Mouse (Mus musculus) embryonic fibroblast, embryonic 13.5 days (primary cell): Measurements from ENCODE around the gene Prickle2.

ENCODE experiments used
- CTCF ChIP-seq: IDR thresholded peaks from 2 replicates; pipeline ENCODE4 v1.5.1; 2011; ENCODE audit warnings: mild to moderate bottlenecking, control low read depth, low read length, moderate library complexity, borderline replicate concordance; ENCODE audit not compliant: insufficient read depth
- POLR2A ChIP-seq: IDR thresholded peaks from 2 replicates; pipeline ENCODE4 v1.6.1; 2011; ENCODE audit warnings: low read depth, mild to moderate bottlenecking, control low read depth, low read length, moderate library complexity

DNA sequence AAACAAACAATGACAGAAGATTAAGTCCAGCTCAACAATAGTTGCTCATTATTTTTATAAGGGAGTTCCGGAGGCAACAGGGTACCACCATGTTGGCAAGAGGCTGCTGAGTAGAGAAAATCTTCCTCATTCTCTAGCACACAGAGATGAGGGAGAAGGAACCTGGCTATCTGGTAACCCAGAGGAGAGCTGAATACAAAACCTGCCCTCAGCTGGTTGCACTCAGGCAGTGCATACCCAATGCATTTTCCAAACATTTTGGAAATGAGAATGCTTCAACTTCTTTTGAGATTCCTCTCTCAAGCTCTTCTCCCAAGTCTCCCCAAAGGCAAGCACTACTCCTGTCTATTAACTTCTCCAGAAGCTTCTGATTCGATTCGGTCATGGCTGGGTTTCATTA, 36.3 kb downstream of the Prickle2 start:
- no peak for TF ChIP-seq POLR2A
- TF ChIP-seq CTCF = no peak
